Mouse (Mus musculus): ENCODE data around the gene Pan2.
"Not testable (repeated sequence)": the region's sequence is repeated elsewhere in the genome, so short reads cannot be mapped to it uniquely, and the experiment has no call there.

The Pan2 gene

GRCm38 (mm10) chr10:128303126-128304021, at the start of gene Pan2:
Pan2 (plus strand) TSS chr10:128303335.
- peak; percentile 100 for DNase-seq (ENCODE audit: low spot score)

- no peak for DNase-seq (ENCODE audit: low spot score)
Measured at GRCm38 (mm10) chr10:128253677-128254255, 49.4 kb upstream of the Pan2 start, which contains the start of gene Apon. Apon (plus strand) TSS chr10:128254096.

- no peak for DNase-seq (ENCODE audit: low spot score)
Measured at GRCm38 (mm10) chr10:128255925-128256324, 47.2 kb upstream of the Pan2 start.

GRCm38 (mm10) chr10:128256328-128256727, 46.8 kb upstream of the Pan2 start:
- no peak for DNase-seq (ENCODE audit: low spot score)

GRCm38 (mm10) chr10:128258953-128259352, 44.2 kb upstream of the Pan2 start:
- no peak for DNase-seq (ENCODE audit: low spot score)

- no peak for DNase-seq (ENCODE audit: low spot score)
Measured at GRCm38 (mm10) chr10:128259946-128260345, 43.2 kb upstream of the Pan2 start.

GRCm38 (mm10) chr10:128260376-128260775, 42.8 kb upstream of the Pan2 start:
- not testable (repeated sequence) for DNase-seq (ENCODE audit: low spot score)

- DNase-seq (ENCODE audit: low spot score), result no peak
Measured at GRCm38 (mm10) chr10:128262300-128262699, 40.8 kb upstream of the Pan2 start.

- no peak for DNase-seq (ENCODE audit: low spot score)
Measured at GRCm38 (mm10) chr10:128263393-128264310, 39.5 kb upstream of the Pan2 start.

GRCm38 (mm10) chr10:128268371-128268770, 34.8 kb upstream of the Pan2 start, which contains the start of gene Apof:
Apof (plus strand) TSS chr10:128268671.
- DNase-seq (ENCODE audit: low spot score), result no peak

- no peak for DNase-seq (ENCODE audit: low spot score)
Measured at GRCm38 (mm10) chr10:128269206-128269910, 33.8 kb upstream of the Pan2 start.

- peak; percentile 81 for DNase-seq (ENCODE audit: low spot score)
Measured at GRCm38 (mm10) chr10:128270287-128270841, 32.8 kb upstream of the Pan2 start, which contains the start of gene Stat2. Stat2 (plus strand) TSS chr10:128270559.

GRCm38 (mm10) chr10:128270866-128271265, 32.3 kb upstream of the Pan2 start:
- DNase-seq (ENCODE audit: low spot score), result no peak

- no peak for DNase-seq (ENCODE audit: low spot score)
Measured at GRCm38 (mm10) chr10:128271883-128272282, 31.3 kb upstream of the Pan2 start.

- DNase-seq (ENCODE audit: low spot score), result not testable (repeated sequence)
Measured at GRCm38 (mm10) chr10:128272819-128273439, 30.2 kb upstream of the Pan2 start.

GRCm38 (mm10) chr10:128275374-128275773, 27.8 kb upstream of the Pan2 start:
- not testable (repeated sequence) for DNase-seq (ENCODE audit: low spot score)

- no peak for DNase-seq (ENCODE audit: low spot score)
Measured at GRCm38 (mm10) chr10:128278158-128278557, 25.0 kb upstream of the Pan2 start.

GRCm38 (mm10) chr10:128280943-128281342, 22.2 kb upstream of the Pan2 start:
- DNase-seq (ENCODE audit: low spot score), result no peak

GRCm38 (mm10) chr10:128281682-128282081, 21.5 kb upstream of the Pan2 start:
- no peak for DNase-seq (ENCODE audit: low spot score)

GRCm38 (mm10) chr10:128282886-128283450, 20.2 kb upstream of the Pan2 start:
- DNase-seq (ENCODE audit: low spot score), result no peak

All from ovary, postnatal 10 days (tissue).